Mouse (Mus musculus): ENCODE measurements around the gene Gprc5a. TPM values are rescaled to one million over a fixed set of nuclear protein-coding genes. Genes with fewer than 3 reads are reported as not detected.
A peak's percentile ranks its signal among the peaks of the same experiment; 100 is the strongest.

Gene Gprc5a
- polyA plus RNA-seq, 1 experiment from 2014 or later, result 1.6 TPM

GRCm38 (mm10) chr6:135078420-135078819 lies 13.0 kb downstream of the Gprc5a start:
- H3K9ac ChIP-seq, result no peak overlapping the region
- H3K4me1 ChIP-seq, result no peaks in the 10 kb centered on the region
- no peak overlapping the region for H3K27ac ChIP-seq
- 47% methylated on average over 12 of the region's 12 CpGs for WGBS
- H3K36me3 ChIP-seq, result no peaks in the 10 kb centered on the region
- no peaks in the 10 kb centered on the region for H3K9me3 ChIP-seq (replicated peaks)
- no peak overlapping the region for H3K4me2 ChIP-seq (replicated peaks)
- ATAC-seq (ENCODE audit: low FRiP score), result no peak
- H3K4me3 ChIP-seq, result no peak overlapping the region
- H3K27me3 ChIP-seq, result no peaks in the 10 kb centered on the region

DNA sequence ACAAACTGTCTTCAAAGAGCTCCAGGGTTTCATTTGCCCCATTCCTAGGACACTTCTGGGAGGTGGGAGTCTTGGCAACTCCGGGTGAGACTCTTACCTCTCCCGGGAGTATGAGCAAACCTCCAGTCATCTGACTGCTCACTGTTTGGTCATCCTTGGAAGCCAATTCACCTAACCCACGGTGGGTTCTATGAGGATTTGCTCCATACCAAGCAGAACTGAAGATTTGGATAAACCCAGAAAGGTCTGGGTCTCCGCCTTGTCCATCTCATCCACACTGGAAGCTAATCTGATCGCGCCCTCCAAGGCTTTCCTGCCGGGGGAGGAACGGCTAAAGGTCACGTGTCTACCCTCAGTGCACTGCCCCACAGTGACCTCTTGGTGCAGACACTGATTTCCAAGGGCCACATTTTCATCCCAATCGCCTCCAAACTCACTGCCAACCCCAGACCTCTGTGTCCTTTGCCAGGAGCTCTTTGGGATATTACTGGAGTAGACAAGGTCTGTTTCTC lies 18.6 kb downstream of the Gprc5a start:
- H3K27me3 ChIP-seq, result no peaks in the 10 kb centered on the region
- H3K4me3 ChIP-seq, result no peak overlapping the region
- WGBS, result 72% methylated on average over 10 of the region's 10 CpGs
- peaks cover 5% of the 10 kb centered on the region; the same call in 1 of the 2 replicates for H3K4me1 ChIP-seq
- no peak overlapping the region for H3K9ac ChIP-seq
- H3K4me2 ChIP-seq (replicated peaks), result no peak overlapping the region
- no peak for ATAC-seq (ENCODE audit: low FRiP score)
- H3K36me3 ChIP-seq, result no peaks in the 10 kb centered on the region
- H3K9me3 ChIP-seq (replicated peaks), result no peaks in the 10 kb centered on the region
- no peak overlapping the region for H3K27ac ChIP-seq

DNA sequence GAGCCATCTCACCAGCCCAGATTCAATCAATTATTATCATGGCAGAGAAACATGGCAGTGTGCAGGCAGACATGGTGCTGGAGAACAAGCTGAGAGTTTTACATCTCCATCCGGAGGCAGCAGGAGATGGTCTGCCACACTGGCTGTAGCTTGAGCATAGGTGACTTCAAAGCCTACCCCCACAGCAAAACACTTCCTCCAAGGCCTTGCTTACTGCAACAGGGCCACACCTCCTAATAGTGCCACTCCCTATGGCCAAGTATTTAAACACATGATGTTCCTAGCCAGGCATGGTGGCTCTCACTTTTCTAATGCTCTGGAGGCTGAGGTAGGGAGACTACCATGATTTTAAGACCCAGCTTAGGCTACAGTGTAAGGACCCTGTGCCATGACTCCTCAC lies 20.3 kb downstream of the Gprc5a start:
- Histone ChIP-seq H3K4me2 (replicated peaks) (no peak overlapping the region), H3K9me3 (replicated peaks) (no peaks in the 10 kb centered on the region), H3K36me3 (no peaks in the 10 kb centered on the region), H3K27me3 (no peaks in the 10 kb centered on the region), H3K4me1 (peaks cover 5% of the 10 kb centered on the region; the same call in 1 of the 2 replicates), H3K27ac (no peak overlapping the region), H3K9ac (no peak overlapping the region), H3K4me3 (no peak overlapping the region)
- ATAC-seq (ENCODE audit: low FRiP score), result no peak
- WGBS, result 89% methylated on average over 1 of the region's 1 CpGs

- peaks cover 5% of the 10 kb centered on the region; the same call in 1 of the 2 replicates for H3K4me1 ChIP-seq
- 31% methylated on average over 19 of the region's 19 CpGs for WGBS
- no peak overlapping the region for H3K27ac ChIP-seq
- H3K4me2 ChIP-seq (replicated peaks), result peak overlapping the region; percentile 32; the same call in 1 of the 2 replicates
- H3K9ac ChIP-seq, result 0 out of 2 replicates have a peak overlapping the region, but pooled peaks have one; percentile 18
- no peaks in the 10 kb centered on the region for H3K27me3 ChIP-seq
- no peak overlapping the region for H3K4me3 ChIP-seq
- peak; percentile 80 for ATAC-seq (ENCODE audit: low FRiP score)
- H3K36me3 ChIP-seq, result no peaks in the 10 kb centered on the region
- no peaks in the 10 kb centered on the region for H3K9me3 ChIP-seq (replicated peaks)
Observed at GRCm38 (mm10) chr6:135087721-135088451, 22.4 kb downstream of the Gprc5a start.

GRCm38 (mm10) chr6:135089786-135090185 lies 24.3 kb downstream of the Gprc5a start:
- Histone ChIP-seq H3K27me3 (no peaks in the 10 kb centered on the region), H3K9ac (no peak overlapping the region), H3K4me1 (peaks cover 5% of the 10 kb centered on the region; the same call in 1 of the 2 replicates), H3K36me3 (no peaks in the 10 kb centered on the region), H3K4me2 (replicated peaks) (no peak overlapping the region), H3K9me3 (replicated peaks) (no peaks in the 10 kb centered on the region), H3K4me3 (no peak overlapping the region), H3K27ac (no peak overlapping the region)
- ATAC-seq (ENCODE audit: low FRiP score), result no peak
- WGBS, result 27% methylated on average over 8 of the region's 8 CpGs

DNA sequence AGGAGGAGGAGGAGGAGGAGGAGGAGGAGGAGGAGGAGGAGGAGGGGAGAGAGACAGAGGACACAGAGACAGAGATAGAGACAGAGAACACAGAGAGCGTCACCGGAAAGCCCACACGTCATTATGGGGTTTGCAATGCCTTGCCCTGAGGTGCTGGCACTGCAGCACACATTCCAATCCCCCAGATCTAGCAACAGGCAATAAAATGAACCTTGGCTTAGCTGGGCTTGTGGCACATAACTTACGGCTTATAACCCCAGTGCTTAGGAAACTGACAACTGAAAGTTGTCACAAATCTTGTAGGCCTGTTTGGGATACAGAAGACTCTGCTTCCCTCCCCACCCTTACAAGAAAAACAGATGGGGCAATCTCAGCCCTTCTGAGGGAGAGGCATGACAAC lies 25.2 kb downstream of the Gprc5a start:
- no peaks in the 10 kb centered on the region for H3K36me3 ChIP-seq
- H3K9ac ChIP-seq, result no peak overlapping the region
- H3K27ac ChIP-seq, result no peak overlapping the region
- no peaks in the 10 kb centered on the region for H3K9me3 ChIP-seq (replicated peaks)
- no peak overlapping the region for H3K4me3 ChIP-seq
- peaks cover 5% of the 10 kb centered on the region; the same call in 1 of the 2 replicates for H3K4me1 ChIP-seq
- no peak for ATAC-seq (ENCODE audit: low FRiP score)
- no peak overlapping the region for H3K4me2 ChIP-seq (replicated peaks)
- WGBS, result 79% methylated on average over 4 of the region's 4 CpGs
- no peaks in the 10 kb centered on the region for H3K27me3 ChIP-seq

DNA sequence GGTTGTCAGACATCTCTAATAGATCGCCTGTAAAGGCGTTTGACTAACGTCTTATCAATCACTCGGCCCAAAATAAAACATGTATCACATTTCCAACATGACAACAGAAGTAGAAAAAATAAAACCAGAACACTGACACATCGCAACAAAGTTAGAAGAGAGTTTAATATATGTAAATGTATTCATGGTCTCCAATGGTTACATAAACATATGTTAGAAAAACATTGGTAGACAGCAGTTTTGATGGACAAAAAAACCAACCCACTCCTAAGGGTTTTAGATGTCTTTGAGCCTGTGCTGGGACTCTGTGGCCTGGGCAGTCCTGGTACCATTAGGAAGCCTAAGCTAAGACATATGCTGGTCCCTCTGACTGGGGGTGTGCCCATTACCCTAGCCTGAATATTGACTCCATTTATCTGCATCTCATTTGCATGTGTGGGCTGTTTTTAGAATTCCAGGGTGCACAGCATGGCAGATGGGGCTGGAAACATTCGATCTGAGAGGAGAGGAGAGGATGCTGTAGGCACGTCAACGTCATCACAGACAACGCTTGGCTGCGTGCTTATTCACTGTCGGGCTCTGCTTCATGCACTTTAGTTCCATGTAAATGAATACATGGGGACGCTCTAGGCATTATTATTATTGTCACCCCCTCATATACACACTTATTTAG lies 27.5 kb downstream of the Gprc5a start:
- H3K36me3 ChIP-seq, result no peaks in the 10 kb centered on the region
- peaks cover 4% of the 10 kb centered on the region; the same call in 1 of the 2 replicates for H3K4me1 ChIP-seq
- no peaks in the 10 kb centered on the region for H3K9me3 ChIP-seq (replicated peaks)
- no peak overlapping the region for H3K9ac ChIP-seq
- no peak overlapping the region for H3K27ac ChIP-seq
- peak; percentile 41; the same call in 1 of the 2 replicates for ATAC-seq (ENCODE audit: low FRiP score)
- H3K4me2 ChIP-seq (replicated peaks), result no peak overlapping the region
- H3K27me3 ChIP-seq, result 0 out of 2 replicates have a peak, but pooled peaks cover under 1% of the 10 kb centered on the region
- WGBS, result 79% methylated on average over 12 of the region's 12 CpGs
- no peak overlapping the region for H3K4me3 ChIP-seq

DNA sequence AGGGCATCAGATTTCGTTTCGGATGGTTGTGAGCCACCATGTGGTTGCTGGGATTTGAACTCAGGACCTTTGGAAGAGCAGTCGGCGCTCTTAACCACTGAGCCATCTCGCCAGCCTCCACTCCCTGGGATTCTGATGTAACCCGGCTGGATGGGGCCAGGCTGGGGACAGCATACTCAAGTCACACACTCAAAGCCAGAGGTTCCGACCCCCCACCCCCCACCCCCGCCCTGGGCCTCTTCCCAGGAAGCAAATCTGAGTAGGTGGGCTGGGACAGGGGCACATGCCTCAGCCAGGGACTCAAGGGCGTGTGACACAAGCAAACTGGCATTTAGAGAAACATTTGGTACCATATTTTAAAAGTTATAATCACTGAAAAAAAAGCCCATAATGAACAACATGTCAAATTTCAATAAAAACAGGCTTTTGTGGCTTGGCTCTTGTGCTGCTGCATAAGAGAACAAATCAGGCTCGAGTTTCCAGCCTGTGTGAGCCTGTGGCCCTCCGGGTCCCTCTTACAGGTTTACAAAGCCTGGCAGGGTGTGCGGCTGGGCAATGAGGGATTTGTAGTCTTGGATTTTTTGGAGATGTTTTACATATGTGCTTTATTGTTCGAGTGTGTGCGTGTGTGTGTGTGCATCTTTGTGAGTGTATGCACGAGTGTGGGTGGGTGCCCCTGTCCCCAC lies 35.5 kb downstream of the Gprc5a start:
- 80% methylated on average over 15 of the region's 15 CpGs for WGBS
- no peaks in the 10 kb centered on the region for H3K9me3 ChIP-seq (replicated peaks)
- H3K27me3 ChIP-seq, result peaks cover 10% of the 10 kb centered on the region; the same call in 1 of the 2 replicates
- H3K4me2 ChIP-seq (replicated peaks), result no peak overlapping the region
- H3K36me3 ChIP-seq, result no peaks in the 10 kb centered on the region
- H3K4me1 ChIP-seq, result peaks cover 8% of the 10 kb centered on the region
- no peak overlapping the region for H3K4me3 ChIP-seq
- no peak overlapping the region for H3K27ac ChIP-seq
- no peak overlapping the region for H3K9ac ChIP-seq
- no peak for ATAC-seq (ENCODE audit: low FRiP score)

DNA sequence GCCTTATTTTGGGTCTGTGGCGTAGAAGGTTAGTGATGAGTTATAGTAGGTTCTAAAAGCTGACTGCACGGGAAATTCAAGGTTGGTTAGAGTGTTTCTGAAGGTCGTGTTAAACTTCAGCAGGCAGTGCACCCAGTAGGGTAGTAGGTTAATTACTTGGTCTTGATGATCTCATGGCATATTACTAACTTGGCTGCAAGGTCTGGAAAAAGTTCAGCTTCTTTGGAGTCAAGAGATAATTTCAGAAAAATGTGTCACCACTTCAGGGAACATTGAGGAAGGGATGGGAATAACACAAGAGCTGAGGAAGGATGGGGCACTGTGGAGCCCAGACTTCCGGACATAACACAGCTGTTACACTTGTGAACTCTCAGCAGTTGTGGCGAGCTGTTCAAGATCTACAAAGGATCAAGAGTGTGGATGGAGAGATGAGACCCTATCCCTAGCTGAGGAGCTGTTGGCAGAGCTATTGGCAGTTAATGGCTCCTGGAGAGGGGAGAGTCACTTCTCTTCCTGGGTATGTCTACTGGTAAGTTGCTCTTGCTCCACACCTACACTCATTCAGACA lies 37.4 kb downstream of the Gprc5a start:
- Histone ChIP-seq H3K4me3 (no peak overlapping the region), H3K4me2 (replicated peaks) (no peak overlapping the region), H3K27me3 (peaks cover 13% of the 10 kb centered on the region), H3K36me3 (no peaks in the 10 kb centered on the region), H3K9me3 (replicated peaks) (no peaks in the 10 kb centered on the region), H3K9ac (no peak overlapping the region), H3K4me1 (peaks cover 8% of the 10 kb centered on the region), H3K27ac (no peak overlapping the region)
- ATAC-seq (ENCODE audit: low FRiP score), result no peak
- 84% methylated on average over 5 of the region's 5 CpGs for WGBS

DNA sequence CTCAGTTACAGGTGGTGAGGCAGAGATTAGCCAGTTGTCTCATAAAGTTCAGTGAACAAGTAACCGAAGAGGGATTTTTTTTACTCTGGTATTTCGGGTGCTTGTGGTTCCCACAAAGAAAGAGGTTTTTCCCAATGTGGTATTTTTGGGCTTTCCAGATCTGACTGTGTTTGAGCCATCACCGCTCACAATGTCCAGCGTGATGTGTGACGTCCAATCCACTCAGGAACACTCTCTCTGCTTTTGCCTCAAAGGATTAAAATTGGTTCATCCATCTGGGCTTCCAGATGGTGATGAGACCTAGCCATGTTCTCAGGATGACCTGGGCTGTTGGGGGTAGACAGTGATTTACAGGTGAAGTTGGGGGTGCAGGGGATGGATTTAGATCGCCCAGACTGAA lies 41.6 kb downstream of the Gprc5a start:
- Histone ChIP-seq H3K9me3 (replicated peaks) (no peaks in the 10 kb centered on the region), H3K36me3 (no peaks in the 10 kb centered on the region), H3K4me2 (replicated peaks) (no peak overlapping the region), H3K27ac (no peak overlapping the region), H3K9ac (no peak overlapping the region), H3K27me3 (peaks cover 10% of the 10 kb centered on the region), H3K4me1 (peaks cover 10% of the 10 kb centered on the region), H3K4me3 (no peak overlapping the region)
- ATAC-seq (ENCODE audit: low FRiP score), result no peak
- WGBS, result 88% methylated on average over 6 of the region's 6 CpGs

DNA sequence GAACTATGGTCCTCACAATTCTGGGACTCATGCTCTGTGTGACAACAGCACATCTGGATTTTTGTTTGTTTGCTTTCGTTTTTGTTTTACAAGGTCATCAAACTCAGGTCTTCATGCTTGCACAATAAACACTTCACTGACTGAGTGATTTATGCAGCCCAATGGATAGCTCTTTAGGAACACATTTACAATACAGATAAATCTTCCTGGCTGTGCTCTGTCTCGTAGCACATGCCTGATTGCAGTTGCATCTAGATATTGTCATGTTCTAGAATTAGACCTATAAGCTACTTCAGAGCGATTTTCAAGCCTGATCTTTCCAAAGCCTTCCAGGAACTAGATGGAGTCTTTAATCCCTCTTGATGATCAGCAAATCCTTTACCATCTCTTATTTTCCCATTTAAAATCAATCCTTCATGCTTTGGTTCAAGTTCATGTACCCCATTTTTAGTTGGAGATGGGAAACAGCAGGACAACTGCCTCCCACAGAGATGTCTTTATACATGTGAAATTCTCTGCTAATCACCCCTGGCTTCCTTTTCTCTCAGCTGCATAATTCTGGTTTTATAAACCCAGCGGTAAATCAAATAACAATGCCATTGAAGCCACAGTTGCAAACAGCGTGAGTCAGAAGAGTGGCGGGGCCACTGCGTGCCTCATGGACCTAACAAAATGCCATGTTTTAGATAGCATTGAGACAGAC lies 47.1 kb downstream of the Gprc5a start:
- peaks cover 7% of the 10 kb centered on the region for H3K27me3 ChIP-seq

More for the DNA sequence above, 47.1 kb downstream of the Gprc5a start:
- Histone ChIP-seq H3K9me3 (replicated peaks) (no peaks in the 10 kb centered on the region), H3K36me3 (no peaks in the 10 kb centered on the region), H3K4me1 (peaks cover 11% of the 10 kb centered on the region), H3K9ac (no peak overlapping the region), H3K4me3 (no peak overlapping the region), H3K27ac (no peak overlapping the region), H3K4me2 (replicated peaks) (no peak overlapping the region)
- WGBS, result 12% methylated on average over 7 of the region's 7 CpGs
- ATAC-seq (ENCODE audit: low FRiP score), result peak; percentile 52; the same call in 1 of the 2 replicates

Data from hindbrain, embryonic 12.5 days (tissue).